Mouse (Mus musculus): ENCODE data around the gene Tns2.

DNA sequence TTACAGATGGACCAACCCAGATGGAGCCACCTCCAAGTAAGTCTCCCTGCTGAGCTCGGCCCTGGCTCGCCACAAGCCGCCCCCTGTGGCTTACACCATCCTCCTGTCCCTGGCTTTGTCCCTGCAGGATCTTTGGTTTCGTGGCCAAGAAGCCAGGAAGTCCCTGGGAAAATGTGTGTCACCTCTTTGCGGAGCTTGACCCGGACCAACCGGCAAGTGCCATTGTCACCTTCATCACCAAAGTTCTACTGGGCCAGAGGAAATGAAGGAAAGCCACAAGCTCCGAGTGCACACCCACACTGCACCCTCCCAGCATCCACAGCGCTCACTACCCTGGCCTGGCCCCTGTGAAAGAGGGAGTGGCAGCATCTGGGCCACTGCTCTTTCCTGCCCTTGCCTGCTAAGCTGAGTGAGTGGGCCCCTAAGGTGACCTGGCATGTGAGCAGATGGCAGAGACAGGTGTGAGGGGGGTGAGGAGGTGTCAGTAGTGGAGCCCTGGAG lies 15.6 kb downstream of the Tns2 start:
- no peak for TF ChIP-seq CTCF (IDR thresholded peaks at IDR 0.05; ENCODE audit: low read depth)
- no peak for TF ChIP-seq EP300 (optimal IDR thresholded peaks at IDR 0.05)
